9 mouse cellular contexts compared by ENCODE assay signal in the genomic region with DNA sequence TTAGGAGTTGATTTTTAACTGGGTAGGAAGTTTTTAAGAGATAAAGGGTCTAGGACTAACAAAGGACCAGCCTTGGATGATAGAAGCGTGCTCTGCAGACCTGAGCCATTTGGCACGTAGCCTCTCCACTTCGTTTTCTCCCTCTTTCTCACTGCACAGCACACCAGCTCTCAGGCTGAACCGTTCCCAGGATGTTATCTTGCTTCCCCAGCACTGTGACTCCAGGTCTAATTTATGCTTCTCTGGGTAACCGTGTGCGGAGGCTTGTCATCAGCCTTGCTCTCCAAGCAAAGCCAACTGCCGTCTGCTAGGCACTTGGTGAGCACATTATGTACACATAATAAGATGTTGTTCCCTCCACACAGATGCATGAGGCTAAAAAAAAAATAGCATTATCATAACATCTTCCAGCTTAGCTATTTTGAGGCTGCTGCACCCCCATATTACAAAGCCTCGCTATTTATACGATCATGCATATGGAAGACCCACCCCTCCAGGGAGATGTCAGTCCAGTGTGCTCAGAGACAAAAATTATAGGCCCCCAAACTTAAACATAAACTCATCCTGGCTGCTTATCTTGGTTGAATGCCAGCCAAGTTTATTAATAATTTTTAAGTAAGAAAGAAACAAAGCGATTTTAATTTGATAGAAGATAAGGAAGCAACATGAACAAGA.
DNase-seq lines count a peak whose midpoint lies in the region; ATAC-seq lines count a peak whose summit lies in the region.
"Had no signal": no experiment of that assay in that cellular context is flagged by ENCODE, and none has a peak within 500 bp of the region (broad histone marks: within the 10 kb centered on the region; RNA-seq: fewer than 3 reads in every experiment).

No protein-coding gene starts in this region.

- H3K4me2 ChIP-seq in neural tube, embryonic 13.5 days, result no peak overlapping the region
- H3K4me2 ChIP-seq in neural tube, embryonic 15.5 days, result no peak overlapping the region
- H3K4me2 ChIP-seq in liver, embryonic 13.5 days, result no peak overlapping the region; the same call in 1 of the 2 replicates
- H3K4me2 ChIP-seq: limb, embryonic 12.5 days had no signal

- H3K9me3 ChIP-seq in neural tube, embryonic 13.5 days, result no peaks in the 10 kb centered on the region
- H3K9me3 ChIP-seq in neural tube, embryonic 15.5 days (replicated peaks), result no peaks in the 10 kb centered on the region
- no peaks in the 10 kb centered on the region for H3K9me3 ChIP-seq in liver, embryonic 13.5 days (replicated peaks)
- H3K9me3 ChIP-seq: limb, embryonic 12.5 days had no signal

- ATAC-seq in neural tube, embryonic 13.5 days (ENCODE audit: low read depth), result peak; percentile 36; the same call in 1 of the 2 replicates
- ATAC-seq in neural tube, embryonic 15.5 days (ENCODE audit: low FRiP score), result no peak
- peak; percentile 80 for ATAC-seq in liver, embryonic 13.5 days (ENCODE audit: low read depth)
- ATAC-seq in CD4-positive, CD25-positive, alpha-beta regulatory T cell, adult 4 months, result no peak

- WGBS in neural tube, embryonic 13.5 days, result 56% methylated on average over 10 of the region's 10 CpGs
- WGBS in neural tube, embryonic 15.5 days, result 55% methylated on average over 10 of the region's 10 CpGs
- 16% methylated on average over 10 of the region's 10 CpGs for WGBS in liver, embryonic 13.5 days (ENCODE audit: insufficient replicate concordance)

- peak overlapping the region; percentile 40; the same call in 1 of the 2 replicates for H3K27ac ChIP-seq in neural tube, embryonic 13.5 days (replicated peaks)
- no peak overlapping the region for H3K27ac ChIP-seq in neural tube, embryonic 15.5 days (replicated peaks)
- H3K27ac ChIP-seq in liver, embryonic 13.5 days, result no peak overlapping the region
- H3K27ac ChIP-seq: limb, embryonic 12.5 days had no signal

- no peaks in the 10 kb centered on the region for H3K36me3 ChIP-seq in neural tube, embryonic 13.5 days
- H3K36me3 ChIP-seq in neural tube, embryonic 15.5 days, result no peaks in the 10 kb centered on the region
- H3K36me3 ChIP-seq in liver, embryonic 13.5 days, result no peaks in the 10 kb centered on the region
- H3K36me3 ChIP-seq: limb, embryonic 12.5 days had no signal

- DNase-seq in adrenal gland, postnatal 14 days, result peak; percentile 10
- no peak for DNase-seq in adrenal gland, postnatal 25 days
- DNase-seq in liver, embryonic 13.5 days, result peak; percentile 8
- DNase-seq in thymus, postnatal 36 days, result no peak
- no peak for DNase-seq in thymus, postnatal 10 days (ENCODE audit: low spot score in 2 of 2)

- H3K4me3 ChIP-seq in neural tube, embryonic 13.5 days, result no peak overlapping the region
- no peak overlapping the region for H3K4me3 ChIP-seq in neural tube, embryonic 15.5 days (replicated peaks)
- no peak overlapping the region for H3K4me3 ChIP-seq in liver, embryonic 13.5 days (replicated peaks)
- H3K4me3 ChIP-seq: limb, embryonic 12.5 days had no signal

- no peaks in the 10 kb centered on the region for H3K4me1 ChIP-seq in neural tube, embryonic 13.5 days (replicated peaks)
- peaks cover 4% of the 10 kb centered on the region; the same call in 1 of the 2 replicates for H3K4me1 ChIP-seq in neural tube, embryonic 15.5 days
- peaks cover 8% of the 10 kb centered on the region for H3K4me1 ChIP-seq in liver, embryonic 13.5 days (replicated peaks)

- no peaks in the 10 kb centered on the region for H3K27me3 ChIP-seq in neural tube, embryonic 13.5 days
- no peaks in the 10 kb centered on the region for H3K27me3 ChIP-seq in neural tube, embryonic 15.5 days (replicated peaks)
- no peaks in the 10 kb centered on the region for H3K27me3 ChIP-seq in liver, embryonic 13.5 days
- H3K27me3 ChIP-seq: limb, embryonic 12.5 days had no signal

- H3K9ac ChIP-seq in neural tube, embryonic 13.5 days, result no peak overlapping the region
- no peak overlapping the region for H3K9ac ChIP-seq in neural tube, embryonic 15.5 days (replicated peaks)
- no peak overlapping the region for H3K9ac ChIP-seq in liver, embryonic 13.5 days
- H3K9ac ChIP-seq: limb, embryonic 12.5 days had no signal

Comparison
In these comparisons a context has a peak if more than half of its experiments do, and no peak if none do; other contexts are left out.
1. DNase-seq: peak in adrenal gland, postnatal 14 days (single experiment) and liver, embryonic 13.5 days (single experiment); none in adrenal gland, postnatal 25 days (single experiment), thymus, postnatal 36 days (0 of 2) and thymus, postnatal 10 days (0 of 2).
2. ATAC-seq: peak in neural tube, embryonic 13.5 days (single experiment) and liver, embryonic 13.5 days (single experiment); none in neural tube, embryonic 15.5 days (single experiment) and CD4-positive, CD25-positive, alpha-beta regulatory T cell, adult 4 months (single experiment).